Mouse (Mus musculus) forebrain, embryonic 11.5 days (tissue): ENCODE results near the gene Nfkbie. TPM values are rescaled to one million over a fixed set of nuclear protein-coding genes. Genes with fewer than 3 reads are reported as not detected.

Experiments used
- ATAC-seq: fragments of 200-750 bp; cut with Nextera tagmentation; replicated peaks from 2 replicates; pipeline ENCODE4 v1.8.0; 2017; ENCODE audit warnings: moderate TSS enrichment; ENCODE audit not compliant: low FRiP score
- DNase-seq: peaks from one replicate; pipeline ENCODE4 v3.0.0-alpha.2; 2017; ENCODE audit warnings: low spot score
- H3K27ac ChIP-seq: fragments of 300-500 bp; sonication (generic); 2 replicates; pipeline ENCODE4 v1.5.1; 2014; ENCODE audit warnings: low read depth, low read length
- H3K27me3 ChIP-seq: fragments of 300-500 bp; sonication (generic); 2 replicates; pipeline ENCODE4 v1.6.1; 2014; ENCODE audit warnings: mild to moderate bottlenecking, low read length, mixed read lengths; ENCODE audit not compliant: control insufficient read depth, insufficient read depth
- H3K36me3 ChIP-seq: fragments of 300-500 bp; sonication (generic); 2 replicates; pipeline ENCODE4 v1.6.1; 2014; ENCODE audit warnings: mild to moderate bottlenecking, low read length, moderate library complexity, mixed read lengths; ENCODE audit not compliant: control insufficient read depth, insufficient read depth
- H3K4me1 ChIP-seq: fragments of 300-500 bp; sonication (generic); replicated peaks from 2 replicates; pipeline ENCODE4 v1.6.1; 2014; ENCODE audit warnings: low read length, mixed read lengths; ENCODE audit not compliant: control insufficient read depth, insufficient read depth
- H3K4me2 ChIP-seq: fragments of 300-500 bp; sonication (generic); 2 replicates; pipeline ENCODE4 v1.6.1; 2014; ENCODE audit warnings: low read depth, mild to moderate bottlenecking, low read length, moderate library complexity, mixed read lengths; ENCODE audit not compliant: severe bottlenecking
- H3K4me3 ChIP-seq: fragments of 300-500 bp; sonication (generic); 2 replicates; pipeline ENCODE4 v1.5.1; 2014; ENCODE audit warnings: low read depth, low read length
- H3K9ac ChIP-seq: fragments of 300-500 bp; sonication (generic); 2 replicates; pipeline ENCODE4 v1.6.1; 2014; ENCODE audit warnings: low read length
- H3K9me3 ChIP-seq: fragments of 300-500 bp; sonication (generic); 2 replicates; pipeline ENCODE4 v1.6.1; 2016; ENCODE audit warnings: low read length, mixed read lengths; ENCODE audit not compliant: control insufficient read depth
- WGBS: fragments of 180-500 bp; shearing (Covaris S2); extraction: QIAGEN DNeasy Blood & Tissue Kit; methylation state at CpG from one replicate; pipeline ENCODE4 v1.1.7; 2014; 5-methylcytosine and 5-hydroxymethylcytosine counted together
- polyA plus RNA-seq: library from polyadenylated mRNA; unstranded; fragments of >200 nt; fragmentation: Nextera tagmentation; extraction: Ambion mirVana; gene quantifications from 2 replicates; pipeline ENCODE4 v1.2.1, GENCODE M21; 2014

Nfkbie gene
- polyA plus RNA-seq, 1 experiment from 2014 or later = 6.0 TPM

GRCm38 (mm10) chr17:45575123-45575897 is 19.8 kb downstream of the Nfkbie start:
- H3K27me3 ChIP-seq = no peaks in the 10 kb centered on the region
- H3K36me3 ChIP-seq = peaks cover 11% of the 10 kb centered on the region; the same call in 1 of the 2 replicates
- no peak overlapping the region for H3K4me2 ChIP-seq
- no peak overlapping the region for H3K4me3 ChIP-seq
- WGBS = 90% methylated on average over 8 of the region's 8 CpGs
- H3K27ac ChIP-seq = no peak overlapping the region
- peaks cover 2% of the 10 kb centered on the region; the same call in 1 of the 2 replicates for H3K4me1 ChIP-seq
- H3K9me3 ChIP-seq = no peaks in the 10 kb centered on the region
- ATAC-seq (no peak), DNase-seq (no peak)
- H3K9ac ChIP-seq = no peak overlapping the region; the same call in 1 of the 2 replicates

GRCm38 (mm10) chr17:45578242-45578641 is 22.7 kb downstream of the Nfkbie start:
- H3K27me3 ChIP-seq = no peaks in the 10 kb centered on the region
- DNase-seq = no peak
- no peak overlapping the region for H3K4me3 ChIP-seq

GRCm38 (mm10) chr17:45578843-45579242 is 23.3 kb downstream of the Nfkbie start:
- no peak for ATAC-seq
- H3K4me2 ChIP-seq = no peak overlapping the region
- H3K9me3 ChIP-seq = no peaks in the 10 kb centered on the region
- H3K4me1 ChIP-seq = peaks cover 2% of the 10 kb centered on the region; the same call in 1 of the 2 replicates
- no peaks in the 10 kb centered on the region for H3K27me3 ChIP-seq
- no peak for DNase-seq
- no peak overlapping the region for H3K4me3 ChIP-seq
- no peaks in the 10 kb centered on the region for H3K36me3 ChIP-seq
- no peak overlapping the region for H3K9ac ChIP-seq
- WGBS = 65% methylated on average over 7 of the region's 7 CpGs
- H3K27ac ChIP-seq = no peak overlapping the region

More at GRCm38 (mm10) chr17:45578242-45578641, 22.7 kb downstream of the Nfkbie start:
- Histone ChIP-seq H3K27ac (no peak overlapping the region), H3K4me2 (no peak overlapping the region), H3K9ac (no peak overlapping the region), H3K9me3 (no peaks in the 10 kb centered on the region), H3K4me1 (peaks cover 2% of the 10 kb centered on the region; the same call in 1 of the 2 replicates), H3K36me3 (no peaks in the 10 kb centered on the region)
- WGBS = 66% methylated on average over 5 of the region's 5 CpGs
- no peak for ATAC-seq

- ATAC-seq = no peak
- H3K27me3 ChIP-seq = no peaks in the 10 kb centered on the region
- H3K9me3 ChIP-seq = no peaks in the 10 kb centered on the region
- H3K4me3 ChIP-seq = no peak overlapping the region
- H3K4me2 ChIP-seq = no peak overlapping the region
- 77% methylated on average over 4 of the region's 4 CpGs for WGBS
- DNase-seq = no peak
- no peaks in the 10 kb centered on the region for H3K36me3 ChIP-seq
- peaks cover 7% of the 10 kb centered on the region; the same call in 1 of the 2 replicates for H3K4me1 ChIP-seq
- H3K9ac ChIP-seq = no peak overlapping the region
- no peak overlapping the region for H3K27ac ChIP-seq
Measured at GRCm38 (mm10) chr17:45579554-45579953, 24.1 kb downstream of the Nfkbie start.

- H3K9ac ChIP-seq = no peak overlapping the region
- no peaks in the 10 kb centered on the region for H3K36me3 ChIP-seq
- no peak for ATAC-seq
- H3K4me3 ChIP-seq = no peak overlapping the region
- DNase-seq = no peak
- H3K9me3 ChIP-seq = no peaks in the 10 kb centered on the region
- H3K4me2 ChIP-seq = no peak overlapping the region
- H3K27me3 ChIP-seq = no peaks in the 10 kb centered on the region
- WGBS = 52% methylated on average over 12 of the region's 12 CpGs
- peaks cover 7% of the 10 kb centered on the region; the same call in 1 of the 2 replicates for H3K4me1 ChIP-seq
- H3K27ac ChIP-seq = 0 out of 2 replicates have a peak overlapping the region, but pooled peaks have one; percentile 4
Measured at GRCm38 (mm10) chr17:45580958-45581477, 25.5 kb downstream of the Nfkbie start.

- H3K27me3 ChIP-seq = no peaks in the 10 kb centered on the region
- H3K9me3 ChIP-seq = no peaks in the 10 kb centered on the region
- H3K36me3 ChIP-seq = no peaks in the 10 kb centered on the region
- no peak overlapping the region for H3K4me2 ChIP-seq
- H3K27ac ChIP-seq = no peak overlapping the region
- H3K4me1 ChIP-seq = peaks cover 7% of the 10 kb centered on the region; the same call in 1 of the 2 replicates
- DNase-seq (peak; percentile 81), ATAC-seq (no peak; the same call in 1 of the 2 replicates)
- H3K4me3 ChIP-seq = no peak overlapping the region
- WGBS = 16% methylated on average over 2 of the region's 2 CpGs
- H3K9ac ChIP-seq = no peak overlapping the region
Measured at GRCm38 (mm10) chr17:45581567-45581983, 26.1 kb downstream of the Nfkbie start.

- Histone ChIP-seq H3K4me3 (no peak overlapping the region), H3K27me3 (no peaks in the 10 kb centered on the region), H3K4me1 (peaks cover 7% of the 10 kb centered on the region; the same call in 1 of the 2 replicates), H3K27ac (no peak overlapping the region), H3K4me2 (no peak overlapping the region), H3K36me3 (no peaks in the 10 kb centered on the region), H3K9ac (no peak overlapping the region), H3K9me3 (no peaks in the 10 kb centered on the region)
- WGBS = 90% methylated on average over 6 of the region's 6 CpGs
- no peak for DNase-seq
- ATAC-seq = no peak
Measured at GRCm38 (mm10) chr17:45582188-45582587, 26.7 kb downstream of the Nfkbie start.

- WGBS = 73% methylated on average over 6 of the region's 6 CpGs
- H3K4me2 ChIP-seq = no peak overlapping the region
- peaks cover 7% of the 10 kb centered on the region; the same call in 1 of the 2 replicates for H3K4me1 ChIP-seq
- H3K36me3 ChIP-seq = no peaks in the 10 kb centered on the region
- H3K9me3 ChIP-seq = no peaks in the 10 kb centered on the region
- H3K27me3 ChIP-seq = no peaks in the 10 kb centered on the region
- H3K27ac ChIP-seq = no peak overlapping the region
- no peak for ATAC-seq
- DNase-seq = no peak
- no peak overlapping the region for H3K4me3 ChIP-seq
- no peak overlapping the region for H3K9ac ChIP-seq
Measured at GRCm38 (mm10) chr17:45582715-45583355, 27.3 kb downstream of the Nfkbie start.
